Mouse (Mus musculus): Measurements from ENCODE around the gene Ephx4. TPM values are rescaled to one million over a fixed set of nuclear protein-coding genes. Genes with fewer than 3 reads are reported as not detected.
A peak's percentile ranks its signal among the peaks of the same experiment; 100 is the strongest.

Gene Ephx4
- polyA plus RNA-seq, 2 experiments, result 2.4 TPM

DNA sequence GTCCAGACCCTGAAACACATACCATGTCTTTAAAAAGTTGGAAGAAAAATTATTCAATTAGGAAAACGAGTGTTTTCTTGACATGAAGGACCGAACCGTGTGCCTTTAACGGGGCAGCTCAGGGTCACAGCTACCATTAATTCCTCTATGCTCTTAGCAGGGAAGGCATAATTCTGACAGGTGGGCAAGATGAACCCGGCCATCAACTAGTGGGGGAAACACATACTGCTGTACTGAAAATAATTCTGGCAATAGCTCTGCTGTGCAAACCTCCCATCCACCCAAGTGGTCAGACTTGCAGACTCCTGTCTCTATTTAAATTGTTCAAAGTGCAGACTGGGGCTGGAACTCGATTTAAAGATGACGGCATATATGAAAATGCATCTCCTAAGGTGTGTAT lies 35.8 kb downstream of the Ephx4 start:
- Histone ChIP-seq H3K4me1 (ENCODE audit: control insufficient read depth, insufficient read depth, low read length) (0 out of 2 replicates have a peak, but pooled peaks cover 5% of the 10 kb centered on the region), H3K4me3 (replicated peaks; ENCODE audit: low read length) (peak overlapping the region; percentile 82), H3K9ac (ENCODE audit: low read depth, low read length, severe bottlenecking) (peak overlapping the region; percentile 94), H3K4me2 (replicated peaks; ENCODE audit: low read depth, low read length, severe bottlenecking) (peak overlapping the region; percentile 63), H3K36me3 (ENCODE audit: control insufficient read depth, insufficient read depth, low read length) (no peaks in the 10 kb centered on the region), H3K9me3 (ENCODE audit: control insufficient read depth, low read length) (no peaks in the 10 kb centered on the region), H3K27ac (replicated peaks; ENCODE audit: low read depth, low read length) (peak overlapping the region; percentile 76), H3K27me3 (ENCODE audit: control insufficient read depth, insufficient read depth, low read length) (no peaks in the 10 kb centered on the region)
- no peak for TF ChIP-seq POLR2A (IDR thresholded peaks at IDR 0.05; ENCODE audit: borderline replicate concordance, extremely low read depth, insufficient read depth, insufficient read length)
- DNase-seq (ENCODE audit: low spot score), result no peak
- 21% methylated on average over 7 of the region's 7 CpGs for WGBS
- ATAC-seq (ENCODE audit: low FRiP score, low read depth), result no peak

DNA sequence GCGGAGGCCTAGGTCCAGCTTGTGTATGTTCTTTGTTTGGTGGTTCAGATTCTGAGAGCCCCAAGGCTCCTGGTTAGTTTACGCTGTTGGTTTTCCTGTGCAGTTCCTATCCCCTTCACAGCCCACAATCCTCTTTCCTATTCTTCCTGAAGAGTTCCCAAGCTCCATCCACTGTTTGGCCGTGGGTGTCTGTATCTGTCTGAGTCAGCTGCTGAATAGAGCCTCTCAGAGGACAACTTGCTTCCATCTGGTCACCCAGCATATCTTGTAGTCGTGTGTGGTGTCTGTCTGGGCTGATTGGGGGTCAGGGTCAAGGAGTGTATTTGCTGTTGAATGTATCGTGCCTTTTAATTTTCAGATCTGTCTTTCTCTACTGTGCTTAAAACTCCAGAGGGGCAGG lies 39.3 kb downstream of the Ephx4 start:
- Histone ChIP-seq H3K4me2 (replicated peaks; ENCODE audit: low read depth, low read length, severe bottlenecking) (no peak overlapping the region), H3K9me3 (ENCODE audit: control insufficient read depth, low read length) (no peaks in the 10 kb centered on the region), H3K27ac (replicated peaks; ENCODE audit: low read depth, low read length) (no peak overlapping the region), H3K4me3 (replicated peaks; ENCODE audit: low read length) (no peak overlapping the region), H3K4me1 (ENCODE audit: control insufficient read depth, insufficient read depth, low read length) (0 out of 2 replicates have a peak, but pooled peaks cover 5% of the 10 kb centered on the region), H3K9ac (ENCODE audit: low read depth, low read length, severe bottlenecking) (no peak overlapping the region), H3K27me3 (ENCODE audit: control insufficient read depth, insufficient read depth, low read length) (no peaks in the 10 kb centered on the region), H3K36me3 (ENCODE audit: control insufficient read depth, insufficient read depth, low read length) (no peaks in the 10 kb centered on the region)
- TF ChIP-seq POLR2A (IDR thresholded peaks at IDR 0.05; ENCODE audit: borderline replicate concordance, extremely low read depth, insufficient read depth, insufficient read length), result no peak
- ATAC-seq (ENCODE audit: low FRiP score, low read depth), result no peak
- DNase-seq (ENCODE audit: low spot score), result no peak
- WGBS, result 84% methylated on average over 5 of the region's 5 CpGs

DNA sequence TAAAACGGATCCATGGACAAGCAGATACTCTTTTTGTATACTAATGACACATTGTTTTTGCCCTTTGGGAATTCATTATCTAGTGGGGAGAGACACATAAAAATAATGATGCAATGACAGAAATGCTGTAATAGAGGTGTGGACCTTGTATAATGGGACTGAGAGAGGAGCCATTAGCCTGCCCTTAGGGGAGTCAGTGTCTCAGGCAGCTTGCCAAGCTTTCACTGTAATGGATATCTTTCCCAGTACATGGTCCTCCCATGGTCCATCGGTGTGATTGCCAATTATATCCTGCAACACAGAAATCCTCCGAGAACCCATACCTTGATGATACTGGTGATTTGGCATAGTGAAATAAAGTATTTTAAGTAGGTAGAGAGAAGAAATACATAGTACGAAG lies 41.7 kb downstream of the Ephx4 start:
- 84% methylated on average over 4 of the region's 4 CpGs for WGBS

DNA sequence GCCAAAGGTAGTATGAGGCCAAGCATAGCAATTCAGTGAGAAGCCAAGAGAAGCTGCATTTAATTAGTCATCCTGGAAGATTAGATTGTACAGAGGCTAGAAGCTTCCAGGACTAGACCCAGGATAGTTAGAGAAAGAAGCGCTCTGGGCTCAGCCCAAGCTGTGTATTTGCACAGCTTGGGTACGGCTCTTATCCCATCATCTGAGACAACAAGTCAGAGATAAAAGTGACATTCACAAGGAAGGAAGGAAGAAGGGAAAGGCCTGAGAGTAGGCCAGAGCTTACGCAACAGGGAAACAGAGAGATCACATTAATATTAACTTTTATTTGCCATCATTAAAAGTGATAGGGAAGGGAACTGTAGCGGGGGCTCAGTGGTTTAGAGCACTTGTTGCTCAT lies 45.4 kb downstream of the Ephx4 start:
- Histone ChIP-seq H3K4me1 (ENCODE audit: control insufficient read depth, insufficient read depth, low read length) (no peaks in the 10 kb centered on the region), H3K4me3 (replicated peaks; ENCODE audit: low read length) (no peak overlapping the region), H3K27ac (replicated peaks; ENCODE audit: low read depth, low read length) (no peak overlapping the region), H3K9ac (ENCODE audit: low read depth, low read length, severe bottlenecking) (no peak overlapping the region), H3K36me3 (ENCODE audit: control insufficient read depth, insufficient read depth, low read length) (peaks cover 4% of the 10 kb centered on the region; the same call in 1 of the 2 replicates), H3K27me3 (ENCODE audit: control insufficient read depth, insufficient read depth, low read length) (no peaks in the 10 kb centered on the region), H3K9me3 (ENCODE audit: control insufficient read depth, low read length) (no peaks in the 10 kb centered on the region), H3K4me2 (replicated peaks; ENCODE audit: low read depth, low read length, severe bottlenecking) (no peak overlapping the region)
- 84% methylated on average over 4 of the region's 4 CpGs for WGBS
- ATAC-seq (ENCODE audit: low FRiP score, low read depth) (no peak), DNase-seq (ENCODE audit: low spot score) (no peak)
- TF ChIP-seq POLR2A (IDR thresholded peaks at IDR 0.05; ENCODE audit: borderline replicate concordance, extremely low read depth, insufficient read depth, insufficient read length), result no peak

More for the DNA sequence above, 41.7 kb downstream of the Ephx4 start:
- TF ChIP-seq POLR2A (IDR thresholded peaks at IDR 0.05; ENCODE audit: borderline replicate concordance, extremely low read depth, insufficient read depth, insufficient read length), result no peak
- no peak overlapping the region for H3K9ac ChIP-seq (ENCODE audit: low read depth, low read length, severe bottlenecking)
- H3K4me2 ChIP-seq (replicated peaks; ENCODE audit: low read depth, low read length, severe bottlenecking), result no peak overlapping the region
- DNase-seq (ENCODE audit: low spot score) (no peak), ATAC-seq (ENCODE audit: low FRiP score, low read depth) (no peak)
- no peak overlapping the region for H3K27ac ChIP-seq (replicated peaks; ENCODE audit: low read depth, low read length)
- no peaks in the 10 kb centered on the region for H3K9me3 ChIP-seq (ENCODE audit: control insufficient read depth, low read length)
- no peak overlapping the region for H3K4me3 ChIP-seq (replicated peaks; ENCODE audit: low read length)
- no peaks in the 10 kb centered on the region for H3K36me3 ChIP-seq (ENCODE audit: control insufficient read depth, insufficient read depth, low read length)
- H3K4me1 ChIP-seq (ENCODE audit: control insufficient read depth, insufficient read depth, low read length), result no peaks in the 10 kb centered on the region
- no peaks in the 10 kb centered on the region for H3K27me3 ChIP-seq (ENCODE audit: control insufficient read depth, insufficient read depth, low read length)

DNA sequence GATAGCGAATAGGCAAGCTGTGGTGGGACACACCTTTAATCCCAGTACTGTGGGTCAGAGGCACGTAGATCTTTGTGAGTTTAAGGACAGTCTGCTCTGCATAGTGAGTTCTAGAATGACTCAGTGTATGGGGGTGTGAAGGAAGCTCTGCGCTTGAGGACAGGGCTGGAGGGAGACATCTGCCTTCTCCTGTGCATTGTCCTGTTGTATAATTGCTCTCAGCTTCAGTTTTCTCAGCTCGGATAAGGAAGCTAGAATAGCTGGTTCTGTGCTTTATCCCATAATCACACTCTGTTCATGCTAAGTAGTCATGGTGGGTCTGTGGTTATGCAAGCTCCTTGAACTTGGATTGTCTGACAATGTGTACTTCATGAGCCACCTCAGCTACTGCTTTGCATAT lies 46.2 kb downstream of the Ephx4 start:
- ATAC-seq (ENCODE audit: low FRiP score, low read depth) (no peak), DNase-seq (ENCODE audit: low spot score) (no peak)
- H3K9me3 ChIP-seq (ENCODE audit: control insufficient read depth, low read length), result no peaks in the 10 kb centered on the region
- TF ChIP-seq POLR2A (IDR thresholded peaks at IDR 0.05; ENCODE audit: borderline replicate concordance, extremely low read depth, insufficient read depth, insufficient read length), result no peak
- H3K9ac ChIP-seq (ENCODE audit: low read depth, low read length, severe bottlenecking), result no peak overlapping the region
- H3K4me3 ChIP-seq (replicated peaks; ENCODE audit: low read length), result no peak overlapping the region
- no peak overlapping the region for H3K27ac ChIP-seq (replicated peaks; ENCODE audit: low read depth, low read length)
- 90% methylated on average over 4 of the region's 4 CpGs for WGBS
- no peaks in the 10 kb centered on the region for H3K27me3 ChIP-seq (ENCODE audit: control insufficient read depth, insufficient read depth, low read length)
- H3K36me3 ChIP-seq (ENCODE audit: control insufficient read depth, insufficient read depth, low read length), result peaks cover 7% of the 10 kb centered on the region; the same call in 1 of the 2 replicates
- H3K4me2 ChIP-seq (replicated peaks; ENCODE audit: low read depth, low read length, severe bottlenecking), result no peak overlapping the region
- H3K4me1 ChIP-seq (ENCODE audit: control insufficient read depth, insufficient read depth, low read length), result no peaks in the 10 kb centered on the region

DNA sequence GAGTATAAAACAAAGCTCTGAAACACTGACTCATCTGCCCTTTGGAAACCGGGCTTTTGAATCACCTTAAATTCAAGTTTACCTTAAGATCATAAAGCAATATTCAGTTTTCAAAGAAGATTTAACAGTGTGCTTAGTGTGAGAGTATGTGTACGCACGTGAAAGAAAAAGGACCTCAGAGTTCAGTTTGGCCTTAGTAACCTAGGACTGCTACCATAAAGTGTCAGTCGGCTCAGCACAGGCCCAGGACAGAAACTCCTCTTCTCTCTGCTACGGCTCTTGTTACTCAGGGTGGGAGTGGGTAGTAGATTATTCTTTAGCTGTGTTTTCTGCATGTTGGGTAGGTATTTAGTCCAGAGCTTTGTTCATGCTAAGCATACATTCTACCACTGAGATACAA lies 47.1 kb downstream of the Ephx4 start:
- H3K36me3 ChIP-seq (ENCODE audit: control insufficient read depth, insufficient read depth, low read length), result peaks cover 7% of the 10 kb centered on the region; the same call in 1 of the 2 replicates
- H3K9ac ChIP-seq (ENCODE audit: low read depth, low read length, severe bottlenecking), result no peak overlapping the region
- H3K9me3 ChIP-seq (ENCODE audit: control insufficient read depth, low read length), result no peaks in the 10 kb centered on the region
- DNase-seq (ENCODE audit: low spot score) (no peak), ATAC-seq (ENCODE audit: low FRiP score, low read depth) (no peak)
- no peak overlapping the region for H3K27ac ChIP-seq (replicated peaks; ENCODE audit: low read depth, low read length)
- no peaks in the 10 kb centered on the region for H3K27me3 ChIP-seq (ENCODE audit: control insufficient read depth, insufficient read depth, low read length)
- no peak overlapping the region for H3K4me2 ChIP-seq (replicated peaks; ENCODE audit: low read depth, low read length, severe bottlenecking)
- no peak for TF ChIP-seq POLR2A (IDR thresholded peaks at IDR 0.05; ENCODE audit: borderline replicate concordance, extremely low read depth, insufficient read depth, insufficient read length)
- H3K4me3 ChIP-seq (replicated peaks; ENCODE audit: low read length), result no peak overlapping the region
- 89% methylated on average over 5 of the region's 5 CpGs for WGBS
- no peaks in the 10 kb centered on the region for H3K4me1 ChIP-seq (ENCODE audit: control insufficient read depth, insufficient read depth, low read length)

All from limb, embryonic 14.5 days (tissue).